Mouse (Mus musculus) brain, embryonic 14.5 days (tissue): ENCODE measurements around the gene AL732309.1.

Experiments
- CTCF ChIP-seq: fragments of 200-500 bp; IDR thresholded peaks from 2 replicates; pipeline ENCODE4 v1.5.1; 2012; ENCODE audit warnings: inconsistent platforms, mild to moderate bottlenecking, moderate library complexity, borderline replicate concordance; ENCODE audit not compliant: insufficient read depth, insufficient read length; ENCODE audit errors: extremely low read depth
- POLR2A ChIP-seq: fragments of 200-500 bp; IDR thresholded peaks from 2 replicates; pipeline ENCODE4 v1.6.1; 2012; ENCODE audit warnings: mild to moderate bottlenecking, inconsistent platforms, borderline replicate concordance; ENCODE audit not compliant: poor library complexity, insufficient read depth, insufficient read length, severe bottlenecking; ENCODE audit errors: extremely low read depth

GRCm38 (mm10) chr2:25234050-25234449 lies 12.6 kb downstream of the AL732309.1 start, which contains the start of gene Slc34a3:
- TF ChIP-seq CTCF (no peak), POLR2A (no peak)
